Mouse (Mus musculus) induced T-regulatory cell, adult 2 months (primary cell): ENCODE results near the gene Ptcd1.
"Not testable (repeated sequence)": the region's sequence is repeated elsewhere in the genome, so short reads cannot be mapped to it uniquely, and the experiment has no call there.

ENCODE experiments used
- DNase-seq: peaks from one replicate; pipeline ENCODE4 v3.0.0-alpha.2; 2012; ENCODE audit warnings: low read depth

Gene Ptcd1

GRCm38 (mm10) chr5:145166536-145167305 is at the start of gene Ptcd1, which contains the start of gene Cpsf4:
TSS of gene Ptcd1 (minus strand) at chr5:145167108.
TSS of gene Cpsf4 (plus strand) at chr5:145167213.
- peak; percentile 99 for DNase-seq

DNA sequence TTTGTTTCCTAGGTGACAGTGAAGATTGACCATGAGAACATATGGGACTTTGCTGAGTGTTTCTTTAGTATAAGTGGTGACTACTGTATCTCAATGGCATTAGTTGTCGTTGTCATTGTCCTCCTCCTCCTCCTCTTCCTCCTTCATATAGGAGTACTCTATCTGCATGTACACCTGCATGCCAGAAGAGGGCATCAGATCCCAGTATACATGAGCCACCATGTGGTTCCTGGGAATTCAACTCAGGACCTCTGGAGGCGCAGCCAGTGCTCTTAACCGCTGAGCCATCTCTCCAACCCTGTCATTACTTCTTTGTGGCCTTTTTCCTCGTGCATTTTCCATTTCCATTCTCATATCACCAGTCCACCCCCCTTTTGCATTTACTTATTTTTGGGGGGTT is 47.8 kb upstream of the Ptcd1 start:
- no peak for DNase-seq

- DNase-seq = no peak
These were observed 46.6 kb upstream of the Ptcd1 start for GRCm38 (mm10) chr5:145213505-145213904.

- no peak for DNase-seq
These were observed 45.3 kb upstream of the Ptcd1 start for GRCm38 (mm10) chr5:145212216-145212615.

GRCm38 (mm10) chr5:145211340-145211739 is 44.4 kb upstream of the Ptcd1 start:
- DNase-seq = no peak

- DNase-seq = not testable (repeated sequence)
These were observed 41.5 kb upstream of the Ptcd1 start for GRCm38 (mm10) chr5:145208391-145208790.

DNA sequence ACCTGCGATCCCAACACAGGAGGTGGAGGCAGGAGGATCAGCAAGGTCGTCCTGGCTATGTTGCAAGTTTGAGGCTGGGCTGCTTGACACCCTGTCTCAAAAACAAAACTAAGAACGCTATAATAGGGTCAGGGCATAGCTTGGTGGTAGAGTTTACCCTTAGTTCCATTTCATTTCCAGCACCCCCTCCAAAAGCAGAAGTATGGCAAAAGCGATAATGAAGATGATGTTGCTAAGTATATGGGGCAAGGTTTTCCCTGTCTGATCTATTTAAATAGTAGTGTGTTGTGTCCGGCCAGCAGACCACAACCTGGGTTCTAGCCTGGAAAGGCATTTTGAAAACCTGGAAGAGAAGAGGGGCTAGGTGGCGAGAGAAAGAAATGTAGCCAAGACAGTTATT is 41.0 kb upstream of the Ptcd1 start:
- DNase-seq = no peak

GRCm38 (mm10) chr5:145207385-145207784 is 40.5 kb upstream of the Ptcd1 start:
- no peak for DNase-seq

- peak; percentile 40 for DNase-seq
These were observed 38.1 kb upstream of the Ptcd1 start for GRCm38 (mm10) chr5:145205041-145205440.

DNA sequence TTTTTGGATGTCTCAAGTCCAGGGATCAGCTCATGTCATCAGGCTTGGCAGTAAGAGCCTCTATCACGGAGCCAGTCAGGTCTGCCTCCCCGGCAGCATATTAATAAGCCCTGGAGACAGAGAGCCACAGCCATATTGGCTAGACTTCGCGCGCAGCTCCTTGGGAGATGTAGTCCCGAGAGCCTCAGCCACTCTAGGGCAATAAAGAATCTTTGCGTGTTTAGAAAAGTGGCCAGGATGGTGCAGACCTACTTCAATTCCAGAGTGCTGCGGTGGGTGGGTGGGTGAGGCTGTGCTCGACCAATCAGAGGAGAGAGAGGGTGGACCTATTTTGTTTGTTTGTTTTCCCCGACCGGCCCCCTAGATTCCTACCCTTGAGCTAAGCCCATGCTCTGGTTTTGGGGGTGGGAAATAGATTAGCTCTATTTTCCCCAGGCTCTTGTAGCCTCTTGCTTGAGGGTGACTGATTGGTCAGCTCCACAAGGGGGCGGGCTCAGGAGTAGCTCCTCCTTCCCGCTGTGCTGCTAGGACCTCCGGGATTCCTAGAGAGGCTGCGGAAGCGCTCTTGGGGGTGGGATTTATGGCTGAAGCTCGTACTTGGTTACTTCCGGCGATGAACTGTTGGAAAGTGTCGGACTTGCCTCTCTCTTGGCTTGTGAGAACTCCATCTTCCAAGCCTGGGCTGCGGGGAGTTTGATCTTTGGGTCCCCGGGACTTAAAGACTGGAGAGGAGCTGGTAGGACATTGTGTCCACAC is 37.2 kb upstream of the Ptcd1 start, which contains the start of gene Zkscan5:
TSS of gene Zkscan5 (plus strand) at position 627 of the 756 bp plus-strand sequence.
- DNase-seq = peak; percentile 97

DNA sequence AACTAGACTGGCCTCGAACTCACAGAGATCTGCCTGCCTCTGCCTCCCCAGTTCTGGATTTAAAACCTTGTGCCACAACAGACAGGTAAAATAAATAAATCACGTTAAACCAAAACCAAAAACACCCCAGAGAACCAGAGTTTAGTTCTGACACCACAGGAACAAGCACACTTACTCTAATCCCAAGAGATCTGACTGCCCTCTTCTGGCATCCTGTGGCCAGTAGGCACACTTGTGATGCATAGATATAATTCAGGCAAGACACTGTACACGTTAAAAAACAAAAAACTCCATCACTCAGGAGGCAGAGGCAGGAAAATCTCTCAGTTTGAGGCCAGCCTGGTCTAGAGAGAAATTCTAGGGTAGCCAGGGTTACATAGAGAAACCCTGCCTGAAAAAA is 35.5 kb upstream of the Ptcd1 start:
- peak; percentile 32 for DNase-seq

DNA sequence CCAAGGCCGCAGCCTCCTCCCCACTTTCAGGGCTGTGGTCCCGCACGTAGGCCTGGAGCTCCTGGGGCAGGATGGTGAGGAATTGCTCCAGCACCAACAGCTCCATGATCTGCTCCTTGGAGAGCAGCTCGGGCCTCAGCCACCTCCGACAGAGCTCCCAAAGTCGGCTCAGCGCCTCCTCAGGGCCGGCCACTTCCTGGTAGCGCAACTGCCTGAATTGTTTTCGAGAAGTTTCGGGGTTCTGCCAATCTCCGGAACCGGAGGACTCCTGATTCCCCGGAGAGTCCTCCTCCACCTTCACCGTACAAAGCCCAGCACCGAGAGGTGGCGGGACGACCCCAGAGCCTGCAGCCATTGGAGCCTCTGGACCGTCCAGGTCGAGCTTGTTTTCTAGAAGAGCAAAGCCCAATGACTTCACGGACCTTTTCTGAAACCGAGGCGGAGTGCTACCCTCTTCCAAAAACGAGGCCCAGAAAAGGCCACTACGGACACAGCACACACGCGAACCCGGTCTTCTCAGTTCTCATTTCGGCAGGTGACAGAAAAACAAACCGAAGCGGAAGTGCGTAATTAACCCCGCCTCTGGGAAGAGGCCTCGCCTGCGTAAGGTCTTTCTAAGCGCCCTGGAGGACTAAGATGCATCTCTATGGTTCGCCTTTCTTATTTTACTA is 34.5 kb upstream of the Ptcd1 start, which contains the start of gene Zkscan14:
TSS of gene Zkscan14 (minus strand) at position 548 of the 671 bp plus-strand sequence.
- peak; percentile 95 for DNase-seq

DNA sequence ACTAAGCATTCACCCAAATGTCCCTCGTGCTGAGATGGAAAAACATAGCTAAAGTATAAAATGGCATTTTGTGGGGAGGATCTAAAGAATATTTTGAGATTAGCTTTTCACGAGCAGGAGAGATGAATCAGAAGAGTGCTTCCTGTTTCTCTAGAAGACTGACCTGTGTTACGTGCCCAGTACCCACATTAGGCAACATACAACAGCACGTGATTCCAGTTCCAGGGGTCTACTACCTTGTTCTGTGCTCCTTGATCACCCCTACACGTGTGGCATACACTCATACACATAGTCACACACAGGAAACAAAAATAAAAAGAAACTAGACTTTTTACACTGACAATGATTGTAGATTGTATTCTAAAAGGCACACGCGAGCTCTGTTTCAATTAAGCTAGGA is 33.5 kb upstream of the Ptcd1 start:
- DNase-seq = peak; percentile 13

DNA sequence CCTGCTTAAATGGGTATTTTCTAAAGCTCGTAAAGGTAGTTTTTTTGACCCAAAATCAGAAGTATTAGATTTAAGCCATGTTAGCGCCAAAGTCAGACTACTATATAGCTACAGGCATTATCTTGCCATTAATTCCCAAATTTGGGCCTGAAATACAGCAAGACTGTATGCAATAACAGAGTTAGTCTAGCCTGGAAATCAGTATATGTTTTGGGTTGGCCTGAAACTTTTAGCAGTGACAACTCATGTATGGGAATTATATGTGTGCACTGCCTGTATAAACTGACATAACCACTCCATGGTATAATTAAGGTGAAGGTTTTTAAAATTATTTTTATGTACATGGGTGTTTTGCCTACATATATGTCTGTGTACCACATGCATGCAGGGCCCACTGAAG is 25.1 kb upstream of the Ptcd1 start, which contains the start of gene Atp5j2:
TSS of gene Atp5j2 (minus strand) at position 101 of the 400 bp plus-strand sequence.
- DNase-seq = no peak

DNA sequence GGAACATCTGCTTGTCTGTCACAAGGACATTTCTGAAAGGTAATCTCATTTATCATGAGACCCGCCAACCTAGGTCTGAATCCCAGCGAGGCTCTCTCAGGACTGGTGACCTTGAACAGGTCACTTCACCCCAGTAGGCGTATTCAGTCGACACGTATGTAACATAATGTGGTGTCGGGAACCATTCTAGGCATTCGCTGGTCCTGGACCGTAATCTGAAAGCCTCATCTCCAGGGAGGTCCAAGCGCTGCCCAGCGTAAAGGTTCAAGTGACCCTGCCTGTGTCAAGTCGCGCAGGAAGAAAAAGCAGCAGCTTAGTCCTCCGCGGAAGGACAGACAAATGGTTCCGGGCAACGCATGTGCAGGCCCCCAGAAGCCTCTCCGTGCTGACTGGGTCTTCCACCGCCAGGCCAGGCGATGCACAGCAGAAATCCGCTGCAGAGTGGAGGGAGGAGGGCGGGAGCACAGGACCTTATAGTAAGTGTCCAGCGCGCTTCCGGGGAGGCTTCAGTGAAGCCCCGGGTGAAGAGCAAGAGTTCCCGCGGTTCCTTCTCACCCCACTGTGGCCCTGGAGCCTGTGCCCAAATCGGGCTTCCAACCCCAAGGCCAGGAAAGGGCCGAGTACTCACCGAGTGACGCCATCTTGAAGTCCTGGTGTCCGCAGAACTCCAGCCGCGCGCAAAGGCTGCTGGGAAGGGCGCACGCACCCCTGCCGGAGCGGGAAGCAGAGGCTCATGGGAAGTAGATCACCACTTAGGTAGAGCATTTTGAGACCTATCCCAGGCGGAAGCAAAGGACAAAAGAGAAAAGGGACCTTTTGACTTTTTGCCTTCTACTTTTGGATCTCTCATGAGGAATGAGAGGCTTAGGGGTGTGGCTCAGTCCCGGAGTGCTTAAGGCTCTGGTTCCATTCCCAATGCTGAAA is 24.2 kb upstream of the Ptcd1 start:
- peak; percentile 88 for DNase-seq

GRCm38 (mm10) chr5:145190373-145190772 is 23.5 kb upstream of the Ptcd1 start:
- DNase-seq = peak; percentile 32

GRCm38 (mm10) chr5:145189416-145189815 is 22.5 kb upstream of the Ptcd1 start:
- DNase-seq = peak; percentile 63

DNA sequence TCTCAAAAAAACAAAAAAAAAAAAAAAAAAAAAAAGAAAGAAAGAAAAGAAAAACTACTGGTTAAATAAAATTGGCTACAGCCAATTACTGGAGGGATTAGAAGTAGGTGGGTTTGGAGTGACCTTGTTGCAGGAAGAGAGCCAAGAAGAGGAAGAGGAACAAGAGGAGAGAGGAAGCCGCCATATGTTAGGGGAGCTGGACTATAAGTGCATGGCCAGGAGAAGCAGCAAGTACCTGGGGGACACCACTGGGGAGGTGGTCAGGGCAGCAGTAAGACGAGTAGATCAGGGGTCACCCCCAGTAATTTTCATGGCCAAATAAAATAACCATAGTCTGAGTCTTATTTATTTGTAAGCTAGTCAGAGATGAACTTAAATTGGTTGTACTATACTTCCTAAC is 18.3 kb upstream of the Ptcd1 start:
- DNase-seq = no peak

DNA sequence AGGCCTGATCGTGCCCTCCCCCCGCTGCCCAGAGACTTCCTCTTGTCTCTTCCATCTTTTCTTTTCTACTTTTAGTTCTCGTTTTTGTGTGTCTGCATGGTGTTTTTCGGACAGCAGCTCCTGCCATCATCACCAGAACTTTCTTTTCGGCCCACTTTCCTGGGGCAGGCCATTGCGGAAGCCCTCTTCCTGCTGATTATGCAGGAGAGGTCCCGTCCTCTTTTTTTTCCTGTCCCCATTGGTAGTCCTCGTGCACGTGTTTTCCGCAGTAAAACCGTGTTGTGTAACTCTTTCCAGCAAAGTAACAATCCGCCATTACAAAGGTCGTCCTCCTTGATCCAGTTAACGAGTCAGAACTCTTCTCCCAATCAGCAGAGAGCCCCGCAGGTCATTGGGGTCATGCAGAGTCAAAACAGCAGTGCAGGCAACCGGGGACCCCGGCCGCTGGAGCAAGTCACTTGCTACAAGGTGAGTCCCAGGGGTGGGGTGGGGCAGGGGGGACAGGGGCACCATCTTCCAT is 11.6 kb upstream of the Ptcd1 start:
- DNase-seq = no peak

DNA sequence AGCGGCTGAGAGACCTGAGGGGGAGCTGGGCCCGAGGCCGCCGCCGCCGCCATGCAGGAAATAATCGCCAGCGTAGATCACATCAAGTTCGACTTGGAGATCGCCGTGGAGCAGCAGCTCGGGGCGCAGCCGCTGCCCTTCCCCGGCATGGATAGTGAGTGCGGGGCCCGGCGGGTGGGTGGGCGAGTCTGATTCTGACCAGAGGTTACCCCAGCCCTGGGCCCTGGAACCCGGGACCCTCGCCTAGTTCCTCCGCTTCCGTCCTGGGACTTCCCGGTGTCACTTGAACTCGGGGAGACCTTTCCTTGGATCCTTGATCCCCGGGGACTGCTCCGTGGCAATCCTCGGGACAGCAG is 376 bp upstream of the Ptcd1 start:
- DNase-seq = no peak

DNA sequence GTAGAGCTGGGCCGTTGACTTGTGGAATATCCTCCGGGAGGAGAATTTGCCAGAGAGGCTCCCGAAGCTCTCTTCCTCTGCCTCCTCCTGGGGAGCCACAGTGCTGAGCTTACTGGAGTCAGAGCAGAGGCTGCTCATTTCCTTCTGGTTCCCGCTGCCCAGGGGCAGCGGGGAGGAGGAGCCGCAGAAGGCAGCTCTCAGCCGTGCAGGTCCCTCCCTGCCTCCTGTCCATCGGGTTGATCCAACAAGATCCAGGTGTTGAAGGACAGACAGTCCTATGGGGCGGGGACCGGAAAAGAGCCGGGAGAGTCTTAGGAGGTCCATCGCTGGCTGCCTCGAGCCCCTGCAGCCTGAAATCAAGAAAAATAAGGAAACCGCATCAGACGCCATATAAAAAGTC is 1.7 kb downstream of the Ptcd1 start:
- no peak for DNase-seq
